Mouse (Mus musculus): ENCODE measurements around the gene Stat4. TPM values are rescaled to one million over a fixed set of nuclear protein-coding genes. Genes with fewer than 3 reads are reported as not detected.

Gene Stat4
- polyA plus RNA-seq, 1 experiment from 2014 or later, result 0.31 TPM

GRCm38 (mm10) chr1:52120191-52120590 is 133.2 kb downstream of the Stat4 start:
- Histone ChIP-seq H3K27me3 (replicated peaks; ENCODE audit: control insufficient read depth, insufficient read depth, low read length) (no peaks in the 10 kb centered on the region), H3K9ac (ENCODE audit: low read depth, low read length) (no peak overlapping the region), H3K36me3 (ENCODE audit: control insufficient read depth, insufficient read depth, low read length) (no peaks in the 10 kb centered on the region), H3K27ac (ENCODE audit: low read depth, low read length) (no peak overlapping the region), H3K9me3 (ENCODE audit: control insufficient read depth, low read length) (no peaks in the 10 kb centered on the region), H3K4me2 (ENCODE audit: low read length) (peak overlapping the region; percentile 81), H3K4me3 (ENCODE audit: low read length) (peak overlapping the region; percentile 69), H3K4me1 (ENCODE audit: control insufficient read depth, insufficient read depth, low read depth, low read length) (no peaks in the 10 kb centered on the region; the same call in 1 of the 2 replicates)
- WGBS, result 37% methylated on average over 10 of the region's 10 CpGs
- no peak for ATAC-seq

DNA sequence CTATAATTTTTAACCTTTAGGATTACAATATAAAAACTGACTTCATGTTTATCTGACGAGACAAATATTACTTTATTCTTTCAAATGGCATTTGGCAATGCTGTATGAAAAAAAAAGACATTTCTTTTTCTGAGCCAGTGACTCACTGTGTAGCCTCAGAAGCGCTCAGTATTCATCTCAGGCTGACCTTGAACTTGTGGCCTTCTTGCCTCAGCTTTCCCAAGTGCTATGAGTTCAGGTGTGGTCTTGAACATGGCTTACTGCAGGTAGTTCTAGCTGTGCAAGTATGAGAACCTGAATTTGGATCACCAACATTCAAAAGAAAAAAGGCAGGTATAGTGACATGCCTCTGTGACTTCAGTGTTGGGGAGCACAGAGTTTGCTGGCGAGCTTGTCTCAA is 134.1 kb downstream of the Stat4 start:
- Histone ChIP-seq H3K9ac (ENCODE audit: low read depth, low read length) (no peak overlapping the region), H3K4me1 (ENCODE audit: control insufficient read depth, insufficient read depth, low read depth, low read length) (no peaks in the 10 kb centered on the region; the same call in 1 of the 2 replicates), H3K4me2 (ENCODE audit: low read length) (no peak overlapping the region), H3K27ac (ENCODE audit: low read depth, low read length) (no peak overlapping the region), H3K4me3 (ENCODE audit: low read length) (no peak overlapping the region), H3K9me3 (ENCODE audit: control insufficient read depth, low read length) (no peaks in the 10 kb centered on the region), H3K36me3 (ENCODE audit: control insufficient read depth, insufficient read depth, low read length) (no peaks in the 10 kb centered on the region), H3K27me3 (replicated peaks; ENCODE audit: control insufficient read depth, insufficient read depth, low read length) (no peaks in the 10 kb centered on the region)
- no peak for ATAC-seq
- WGBS, result 93% methylated on average over 3 of the region's 3 CpGs

DNA sequence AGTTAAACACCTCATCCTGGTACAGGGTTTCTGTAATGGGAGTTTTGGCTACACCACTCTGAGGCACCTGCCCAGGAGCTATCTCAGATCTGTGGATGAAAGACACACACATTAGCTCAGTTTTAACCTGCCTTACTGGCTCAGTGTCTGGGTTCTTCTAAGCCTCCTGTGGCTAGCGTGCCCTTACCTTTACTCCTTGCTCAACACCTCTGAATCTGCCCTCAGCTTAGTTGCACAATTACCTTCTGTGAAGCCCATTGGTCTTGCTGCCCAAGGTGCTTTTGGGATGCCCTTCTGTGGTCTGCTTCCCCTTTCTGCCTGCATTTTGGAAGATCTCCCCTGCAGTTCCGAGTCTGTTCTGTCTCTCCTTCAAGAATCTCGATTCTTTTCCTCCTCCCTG is 137.9 kb downstream of the Stat4 start:
- Histone ChIP-seq H3K27me3 (replicated peaks; ENCODE audit: control insufficient read depth, insufficient read depth, low read length) (no peaks in the 10 kb centered on the region), H3K36me3 (ENCODE audit: control insufficient read depth, insufficient read depth, low read length) (peaks cover 4% of the 10 kb centered on the region), H3K4me1 (ENCODE audit: control insufficient read depth, insufficient read depth, low read depth, low read length) (no peaks in the 10 kb centered on the region), H3K9ac (ENCODE audit: low read depth, low read length) (no peak overlapping the region), H3K9me3 (ENCODE audit: control insufficient read depth, low read length) (no peaks in the 10 kb centered on the region), H3K4me3 (ENCODE audit: low read length) (no peak overlapping the region), H3K4me2 (ENCODE audit: low read length) (no peak overlapping the region), H3K27ac (ENCODE audit: low read depth, low read length) (no peak overlapping the region)
- 76% methylated on average over 3 of the region's 3 CpGs for WGBS
- no peak for ATAC-seq

DNA sequence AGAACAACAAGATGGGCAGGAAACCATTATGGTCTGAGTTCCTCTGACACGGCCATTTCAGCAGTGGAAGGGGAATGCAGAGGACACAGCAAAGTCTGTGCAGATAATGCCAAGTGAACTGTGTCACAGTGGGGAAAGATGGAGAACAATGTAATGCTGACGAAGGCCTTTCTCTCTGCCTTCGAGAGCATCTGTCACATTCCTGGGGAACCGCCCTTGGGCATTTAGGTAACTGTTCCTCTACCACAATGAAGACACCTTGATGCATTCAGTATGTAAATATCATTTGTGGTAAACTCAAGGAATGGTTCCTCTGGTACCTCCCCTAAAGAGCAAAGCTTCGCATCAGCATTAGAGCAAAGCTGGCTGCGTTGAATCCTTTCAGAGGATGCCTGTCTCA is 140.4 kb downstream of the Stat4 start:
- H3K4me1 ChIP-seq (ENCODE audit: control insufficient read depth, insufficient read depth, low read depth, low read length), result no peaks in the 10 kb centered on the region
- H3K9me3 ChIP-seq (ENCODE audit: control insufficient read depth, low read length), result no peaks in the 10 kb centered on the region
- no peak overlapping the region for H3K4me2 ChIP-seq (ENCODE audit: low read length)
- no peak overlapping the region for H3K9ac ChIP-seq (ENCODE audit: low read depth, low read length)
- H3K27ac ChIP-seq (ENCODE audit: low read depth, low read length), result no peak overlapping the region
- ATAC-seq, result no peak
- no peaks in the 10 kb centered on the region for H3K27me3 ChIP-seq (replicated peaks; ENCODE audit: control insufficient read depth, insufficient read depth, low read length)
- WGBS, result 93% methylated on average over 6 of the region's 6 CpGs
- H3K4me3 ChIP-seq (ENCODE audit: low read length), result no peak overlapping the region
- H3K36me3 ChIP-seq (ENCODE audit: control insufficient read depth, insufficient read depth, low read length), result peaks cover 4% of the 10 kb centered on the region

DNA sequence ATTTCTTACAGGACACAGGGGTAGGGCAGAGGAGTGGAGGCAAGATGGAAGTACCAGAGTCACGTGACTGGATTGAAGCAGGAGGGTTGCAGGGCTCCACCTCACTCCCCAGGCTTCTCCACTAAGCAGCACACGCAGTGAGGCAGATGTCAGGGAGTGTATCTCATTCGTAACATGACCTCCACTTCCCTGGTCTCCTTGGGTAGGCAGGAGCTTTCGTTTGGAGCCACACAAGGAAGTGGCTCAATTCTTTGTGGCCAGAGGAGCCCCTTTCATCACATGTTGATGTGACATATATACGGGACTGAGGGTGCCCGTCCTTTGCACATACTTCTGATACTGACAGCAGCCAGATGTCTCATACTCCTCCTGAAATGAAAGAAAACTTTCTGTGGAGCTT is 142.8 kb downstream of the Stat4 start:
- Histone ChIP-seq H3K4me1 (ENCODE audit: control insufficient read depth, insufficient read depth, low read depth, low read length) (no peaks in the 10 kb centered on the region), H3K9me3 (ENCODE audit: control insufficient read depth, low read length) (no peaks in the 10 kb centered on the region), H3K4me2 (ENCODE audit: low read length) (no peak overlapping the region), H3K9ac (ENCODE audit: low read depth, low read length) (no peak overlapping the region), H3K4me3 (ENCODE audit: low read length) (no peak overlapping the region), H3K36me3 (ENCODE audit: control insufficient read depth, insufficient read depth, low read length) (peaks cover 4% of the 10 kb centered on the region), H3K27me3 (replicated peaks; ENCODE audit: control insufficient read depth, insufficient read depth, low read length) (no peaks in the 10 kb centered on the region), H3K27ac (ENCODE audit: low read depth, low read length) (no peak overlapping the region)
- WGBS, result 76% methylated on average over 6 of the region's 6 CpGs
- ATAC-seq, result no peak

GRCm38 (mm10) chr1:52131787-52132377 is 144.9 kb downstream of the Stat4 start:
- no peaks in the 10 kb centered on the region for H3K9me3 ChIP-seq (ENCODE audit: control insufficient read depth, low read length)
- no peak for ATAC-seq
- H3K27ac ChIP-seq (ENCODE audit: low read depth, low read length), result no peak overlapping the region
- no peak overlapping the region for H3K4me2 ChIP-seq (ENCODE audit: low read length)
- no peak overlapping the region for H3K4me3 ChIP-seq (ENCODE audit: low read length)
- H3K36me3 ChIP-seq (ENCODE audit: control insufficient read depth, insufficient read depth, low read length), result no peaks in the 10 kb centered on the region
- H3K4me1 ChIP-seq (ENCODE audit: control insufficient read depth, insufficient read depth, low read depth, low read length), result no peaks in the 10 kb centered on the region
- H3K9ac ChIP-seq (ENCODE audit: low read depth, low read length), result no peak overlapping the region
- no peaks in the 10 kb centered on the region for H3K27me3 ChIP-seq (replicated peaks; ENCODE audit: control insufficient read depth, insufficient read depth, low read length)
- 82% methylated on average over 11 of the region's 11 CpGs for WGBS

DNA sequence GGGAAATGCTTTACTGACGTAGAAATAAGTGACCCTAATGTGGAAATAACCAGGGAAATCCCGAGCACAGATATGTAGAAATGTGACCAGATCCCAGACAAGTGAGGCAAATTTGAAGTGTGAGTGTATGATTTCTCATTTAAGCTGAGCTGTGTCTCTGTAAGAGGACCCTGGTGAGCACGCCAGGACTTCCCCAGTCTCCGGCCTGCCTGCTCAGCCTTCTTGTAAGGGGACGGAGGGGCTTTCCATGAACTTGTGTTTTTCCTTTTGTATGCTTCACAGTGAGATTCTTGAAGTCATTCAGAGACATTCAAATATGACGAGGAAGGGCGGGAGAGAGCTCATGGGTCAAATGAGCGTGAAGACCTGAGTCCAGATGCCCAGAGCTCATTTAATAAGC is 146.3 kb downstream of the Stat4 start:
- no peak overlapping the region for H3K4me2 ChIP-seq (ENCODE audit: low read length)
- H3K4me3 ChIP-seq (ENCODE audit: low read length), result no peak overlapping the region
- ATAC-seq, result no peak
- 65% methylated on average over 8 of the region's 8 CpGs for WGBS
- no peak overlapping the region for H3K27ac ChIP-seq (ENCODE audit: low read depth, low read length)
- H3K4me1 ChIP-seq (ENCODE audit: control insufficient read depth, insufficient read depth, low read depth, low read length), result no peaks in the 10 kb centered on the region
- no peaks in the 10 kb centered on the region for H3K9me3 ChIP-seq (ENCODE audit: control insufficient read depth, low read length)
- H3K36me3 ChIP-seq (ENCODE audit: control insufficient read depth, insufficient read depth, low read length), result no peaks in the 10 kb centered on the region
- H3K27me3 ChIP-seq (replicated peaks; ENCODE audit: control insufficient read depth, insufficient read depth, low read length), result no peaks in the 10 kb centered on the region
- H3K9ac ChIP-seq (ENCODE audit: low read depth, low read length), result no peak overlapping the region

DNA sequence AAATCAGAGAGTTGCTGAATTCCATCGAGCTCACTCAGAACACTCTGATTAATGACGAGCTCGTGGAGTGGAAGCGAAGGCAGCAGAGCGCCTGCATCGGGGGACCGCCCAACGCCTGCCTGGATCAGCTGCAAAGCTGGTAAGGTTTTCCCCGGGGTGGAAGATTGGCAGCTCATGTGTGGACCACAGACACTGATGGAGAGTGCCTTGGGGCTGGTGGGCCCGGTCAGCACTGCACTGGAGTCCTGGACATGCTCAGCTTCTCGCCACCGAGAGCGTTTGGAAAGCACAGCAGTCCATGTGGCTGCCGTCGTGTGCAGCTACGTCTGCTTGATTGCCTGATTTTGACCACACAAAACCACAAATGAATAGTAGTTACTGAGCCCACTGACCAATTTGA is 150.3 kb downstream of the Stat4 start:
- Histone ChIP-seq H3K4me3 (ENCODE audit: low read length) (no peak overlapping the region), H3K4me2 (ENCODE audit: low read length) (no peak overlapping the region), H3K9ac (ENCODE audit: low read depth, low read length) (no peak overlapping the region), H3K36me3 (ENCODE audit: control insufficient read depth, insufficient read depth, low read length) (no peaks in the 10 kb centered on the region), H3K4me1 (ENCODE audit: control insufficient read depth, insufficient read depth, low read depth, low read length) (no peaks in the 10 kb centered on the region), H3K27me3 (replicated peaks; ENCODE audit: control insufficient read depth, insufficient read depth, low read length) (no peaks in the 10 kb centered on the region), H3K27ac (ENCODE audit: low read depth, low read length) (no peak overlapping the region), H3K9me3 (ENCODE audit: control insufficient read depth, low read length) (no peaks in the 10 kb centered on the region)
- 50% methylated on average over 16 of the region's 16 CpGs for WGBS
- 0 out of 2 replicates have a peak, but pooled peaks have one; percentile 13 for ATAC-seq

DNA sequence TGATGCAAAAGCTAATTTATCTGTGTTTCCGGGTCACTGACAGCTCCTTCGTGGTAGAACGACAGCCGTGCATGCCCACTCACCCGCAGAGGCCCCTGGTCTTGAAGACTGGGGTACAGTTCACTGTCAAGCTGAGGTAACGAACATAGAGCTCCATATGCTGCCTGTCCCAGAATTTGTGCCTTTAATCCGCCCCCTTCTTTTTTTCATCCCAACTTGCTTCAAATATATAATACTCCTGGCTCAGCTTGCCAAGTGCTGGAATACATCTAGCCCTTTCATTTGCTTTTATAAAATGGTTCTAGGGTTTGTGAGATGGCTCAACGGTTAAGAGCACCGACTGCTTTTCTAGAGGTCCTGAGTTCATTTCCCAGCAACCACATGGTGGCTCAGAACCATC is 153.6 kb downstream of the Stat4 start:
- Histone ChIP-seq H3K9ac (ENCODE audit: low read depth, low read length) (no peak overlapping the region), H3K27ac (ENCODE audit: low read depth, low read length) (no peak overlapping the region), H3K4me1 (ENCODE audit: control insufficient read depth, insufficient read depth, low read depth, low read length) (no peaks in the 10 kb centered on the region), H3K36me3 (ENCODE audit: control insufficient read depth, insufficient read depth, low read length) (no peaks in the 10 kb centered on the region), H3K9me3 (ENCODE audit: control insufficient read depth, low read length) (no peaks in the 10 kb centered on the region), H3K4me3 (ENCODE audit: low read length) (no peak overlapping the region), H3K27me3 (replicated peaks; ENCODE audit: control insufficient read depth, insufficient read depth, low read length) (no peaks in the 10 kb centered on the region), H3K4me2 (ENCODE audit: low read length) (no peak overlapping the region)
- ATAC-seq, result no peak
- 80% methylated on average over 9 of the region's 9 CpGs for WGBS

- no peak overlapping the region for H3K27ac ChIP-seq (ENCODE audit: low read depth, low read length)
- H3K4me3 ChIP-seq (ENCODE audit: low read length), result no peak overlapping the region
- H3K4me2 ChIP-seq (ENCODE audit: low read length), result no peak overlapping the region
- 77% methylated on average over 3 of the region's 3 CpGs for WGBS
- no peaks in the 10 kb centered on the region for H3K9me3 ChIP-seq (ENCODE audit: control insufficient read depth, low read length)
- H3K36me3 ChIP-seq (ENCODE audit: control insufficient read depth, insufficient read depth, low read length), result no peaks in the 10 kb centered on the region
- no peaks in the 10 kb centered on the region for H3K4me1 ChIP-seq (ENCODE audit: control insufficient read depth, insufficient read depth, low read depth, low read length)
- ATAC-seq, result no peak
- no peak overlapping the region for H3K9ac ChIP-seq (ENCODE audit: low read depth, low read length)
- no peaks in the 10 kb centered on the region for H3K27me3 ChIP-seq (replicated peaks; ENCODE audit: control insufficient read depth, insufficient read depth, low read length)
These were observed 154.5 kb downstream of the Stat4 start for GRCm38 (mm10) chr1:52141482-52141881.

All from hindbrain, embryonic 16.5 days (tissue).